Mouse (Mus musculus) CD4-positive, CD25-positive, alpha-beta regulatory T cell, adult 4 months (primary cell): Measurements from ENCODE around the gene Sidt1. TPM values are rescaled to one million over a fixed set of nuclear protein-coding genes. Genes with fewer than 3 reads are reported as not detected.

ENCODE experiments used
- ATAC-seq: one replicate; pipeline ENCODE4 v1.8.0; 2017
- polyA plus RNA-seq, 2 experiments: library from polyadenylated mRNA; unstranded; fragments of 100-300 nt; shearing (Covaris generic); gene quantifications; one replicate each; pipeline ENCODE4 v1.2.1; 2017

Sidt1 gene
- 10 to 100 TPM; 34.7 to 38.8 TPM for polyA plus RNA-seq

GRCm38 (mm10) chr16:44332861-44333284, at the start of gene Sidt1:
Gene Sidt1 (minus strand): TSS chr16:44333196.
- ATAC-seq: peak; percentile 90

- no peak for ATAC-seq
Measured at GRCm38 (mm10) chr16:44381578-44381977, 48.6 kb upstream of the Sidt1 start.

- ATAC-seq: no peak
Measured at GRCm38 (mm10) chr16:44380006-44380405, 47.0 kb upstream of the Sidt1 start.

- no peak for ATAC-seq
Measured at GRCm38 (mm10) chr16:44375459-44375858, 42.5 kb upstream of the Sidt1 start.

GRCm38 (mm10) chr16:44365522-44365921, 32.5 kb upstream of the Sidt1 start:
- no peak for ATAC-seq

GRCm38 (mm10) chr16:44361921-44362890, 29.2 kb upstream of the Sidt1 start:
- ATAC-seq: peak; percentile 56

- peak; percentile 90 for ATAC-seq
Measured at GRCm38 (mm10) chr16:44357571-44358268, 24.7 kb upstream of the Sidt1 start.

- peak; percentile 22 for ATAC-seq
Measured at GRCm38 (mm10) chr16:44356291-44356690, 23.3 kb upstream of the Sidt1 start.

DNA sequence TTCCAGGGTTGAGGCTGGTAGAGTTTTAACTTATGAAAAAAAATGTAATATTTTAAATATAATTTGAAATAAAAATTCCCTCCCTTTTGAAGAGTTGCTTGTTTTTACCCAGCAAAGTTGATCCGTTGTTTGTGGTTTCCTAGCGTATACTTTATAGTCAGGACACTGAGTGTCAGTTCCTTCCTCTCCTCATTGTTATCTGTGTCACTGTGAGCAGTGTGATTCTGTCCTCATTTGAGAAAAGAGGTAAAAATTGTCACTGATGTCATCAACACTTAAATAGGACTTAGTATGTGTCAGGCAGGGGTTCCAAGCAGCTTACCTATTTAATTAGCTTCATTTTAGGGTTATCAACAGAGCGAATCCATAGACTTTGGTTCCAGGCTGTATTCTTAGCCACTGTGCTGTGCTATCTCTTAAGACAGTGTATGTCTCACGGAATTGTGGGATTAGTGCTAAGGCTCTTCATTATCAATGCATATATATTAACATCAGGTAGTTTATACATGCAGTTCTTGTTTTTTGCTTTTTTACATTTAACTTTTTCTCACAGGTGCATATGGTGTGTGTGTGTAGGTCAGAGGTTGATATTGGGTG, 16.9 kb upstream of the Sidt1 start:
- ATAC-seq: no peak

GRCm38 (mm10) chr16:44347071-44347901, 14.3 kb upstream of the Sidt1 start, which contains the start of gene Spice1:
Gene Spice1 (plus strand): TSS chr16:44347121.
- ATAC-seq: peak; percentile 98

DNA sequence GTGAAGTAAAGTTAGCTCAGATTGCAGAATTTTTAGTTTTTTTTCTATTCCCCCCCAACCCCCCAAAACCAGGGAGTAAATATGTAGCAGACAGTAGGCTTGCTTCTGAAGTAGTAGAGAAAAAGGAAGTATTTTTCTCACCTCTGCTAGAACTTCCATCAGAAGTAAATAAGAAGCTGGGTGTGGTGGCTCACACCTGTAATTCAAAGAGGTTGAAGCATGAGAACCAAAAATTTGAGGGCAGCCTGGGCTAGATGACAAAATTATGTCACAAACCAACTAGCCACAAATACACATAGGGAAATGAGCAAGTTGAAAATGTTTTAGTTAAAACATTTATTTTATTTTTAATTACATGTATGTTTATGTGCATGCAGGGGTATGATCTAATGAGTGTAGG, 4.5 kb upstream of the Sidt1 start:
- no peak for ATAC-seq

GRCm38 (mm10) chr16:44331995-44332860, 768 bp downstream of the Sidt1 start:
- ATAC-seq: peak; percentile 42

DNA sequence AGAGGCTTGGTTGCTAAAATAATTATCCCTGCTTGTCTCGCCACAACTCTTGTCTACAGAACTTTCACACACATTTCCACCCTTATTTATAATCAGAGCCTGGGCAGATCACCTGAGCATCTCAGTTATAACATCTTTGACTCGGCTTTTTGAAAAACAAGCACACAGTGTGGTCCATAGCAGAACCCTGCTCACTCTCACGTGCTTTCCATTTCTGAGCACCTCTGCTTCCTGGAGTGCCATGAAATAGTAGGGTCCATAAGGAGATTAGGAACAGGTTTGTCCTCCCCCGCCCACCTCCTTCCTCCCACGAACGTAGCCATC, 1.4 kb downstream of the Sidt1 start:
- no peak for ATAC-seq

GRCm38 (mm10) chr16:44331154-44331553, 1.8 kb downstream of the Sidt1 start:
- ATAC-seq: no peak

DNA sequence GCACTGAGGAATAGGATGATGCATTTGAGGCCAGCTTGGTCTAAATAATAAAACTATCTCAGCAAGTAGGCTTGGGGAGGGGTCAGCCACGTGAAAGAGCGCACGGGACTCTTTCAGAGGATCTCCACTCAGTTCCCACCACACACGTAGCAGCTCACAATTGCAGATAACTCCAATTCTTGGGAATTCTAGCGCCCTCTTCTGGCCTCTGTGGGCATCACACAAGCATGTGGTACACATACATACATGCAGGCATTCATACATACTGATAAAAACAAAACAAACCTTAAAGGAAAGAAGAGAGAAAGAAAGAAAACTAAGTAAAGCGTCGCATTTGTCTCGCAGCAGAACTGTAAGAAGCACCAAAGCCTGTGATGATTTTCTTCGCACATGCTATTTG, 2.3 kb downstream of the Sidt1 start:
- ATAC-seq: no peak

DNA sequence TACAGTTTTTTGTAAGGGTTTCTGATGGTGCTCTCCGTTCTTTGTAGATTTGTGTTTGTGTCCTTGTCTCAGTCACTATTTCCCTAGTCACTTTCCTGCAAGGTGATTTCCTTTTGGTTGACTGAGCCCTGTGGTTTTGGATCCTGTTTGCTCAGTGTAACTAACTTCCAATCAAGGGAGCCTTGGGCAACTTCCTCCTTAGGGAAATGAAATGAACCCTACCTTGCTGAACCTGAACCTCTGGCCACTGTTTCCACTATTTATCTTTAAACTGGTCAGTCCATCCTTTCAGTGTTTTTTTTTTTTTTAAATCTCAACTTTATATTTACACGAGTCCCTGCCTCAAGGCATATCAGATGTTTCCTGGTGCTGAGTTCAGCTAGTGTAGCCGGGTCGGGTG, 4.4 kb downstream of the Sidt1 start:
- no peak for ATAC-seq

DNA sequence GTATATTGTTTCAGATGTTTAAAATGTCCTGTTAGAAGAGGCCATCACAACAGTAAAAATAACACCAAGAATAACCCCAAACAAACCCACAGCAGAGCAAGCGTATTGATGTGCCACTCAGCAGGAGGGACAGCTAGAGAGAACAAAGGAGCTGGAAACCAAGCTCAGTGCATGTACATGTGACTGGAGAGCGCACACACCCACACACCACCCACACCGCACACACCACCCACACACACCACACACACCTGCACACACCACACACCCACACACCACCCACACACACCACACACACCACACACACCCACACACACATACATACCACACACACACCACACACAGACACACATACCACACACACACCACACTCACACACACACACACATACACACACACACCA, 12.8 kb downstream of the Sidt1 start:
- peak; percentile 43 for ATAC-seq

GRCm38 (mm10) chr16:44316350-44316749, 16.6 kb downstream of the Sidt1 start:
- ATAC-seq: no peak

GRCm38 (mm10) chr16:44313422-44313821, 19.6 kb downstream of the Sidt1 start:
- peak; percentile 93 for ATAC-seq

- ATAC-seq: peak; percentile 43
Measured at GRCm38 (mm10) chr16:44305606-44306005, 27.4 kb downstream of the Sidt1 start.

DNA sequence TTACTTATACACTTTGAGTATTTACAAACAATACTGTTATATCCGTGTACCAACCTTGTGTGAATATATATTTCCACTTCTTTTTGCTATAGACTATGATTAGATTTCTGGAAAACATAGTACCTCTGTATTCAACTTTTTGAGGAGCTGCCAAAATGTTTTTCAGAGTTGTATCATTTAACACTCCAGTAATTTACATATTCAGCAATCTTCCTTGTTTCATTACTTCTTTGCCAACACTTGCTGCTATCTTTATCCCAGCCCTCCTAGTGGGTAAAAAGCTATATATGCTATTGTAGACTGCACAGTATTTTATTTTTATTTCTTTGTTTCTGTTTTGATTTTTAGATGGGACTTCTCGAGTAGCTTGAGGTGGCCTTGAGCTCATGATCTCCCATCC, 29.2 kb downstream of the Sidt1 start:
- ATAC-seq: no peak
